Mouse (Mus musculus): ENCODE results near the gene Slit3.

Slit3 gene

GRCm38 (mm10) chr11:35286578-35287390 is 165.8 kb downstream of the Slit3 start:
- Histone ChIP-seq H3K36me3 (ENCODE audit: control insufficient read depth, insufficient read depth, low read length, poor library complexity, severe bottlenecking) (no peaks in the 10 kb centered on the region), H3K27me3 (ENCODE audit: control insufficient read depth, insufficient read depth, low read length, poor library complexity, severe bottlenecking) (no peaks in the 10 kb centered on the region)

DNA sequence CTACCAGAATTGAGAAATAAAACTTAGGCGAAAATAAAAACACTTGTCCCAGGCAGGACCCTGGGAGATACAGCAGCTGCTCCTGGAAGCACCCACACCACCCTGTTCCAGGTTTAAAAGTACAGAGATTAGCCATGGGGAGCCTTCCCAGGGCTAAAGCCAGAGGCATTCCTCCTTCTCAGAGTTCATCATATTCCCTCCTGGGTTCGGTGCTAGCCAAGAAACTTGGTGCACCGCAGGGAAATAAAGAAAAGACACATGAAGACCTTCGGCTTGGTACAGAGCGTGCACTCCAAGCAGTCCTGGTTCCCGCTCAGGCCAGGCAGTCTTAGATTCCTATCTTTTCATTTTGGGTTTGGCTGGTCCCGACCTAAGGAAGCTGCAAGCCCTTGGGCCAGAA is 167.0 kb downstream of the Slit3 start:
- DNase-seq (ENCODE audit: low read depth, low spot score): no peak
- no peaks in the 10 kb centered on the region for H3K27me3 ChIP-seq (ENCODE audit: control insufficient read depth, insufficient read depth, low read length, poor library complexity, severe bottlenecking)
- no peaks in the 10 kb centered on the region for H3K36me3 ChIP-seq (ENCODE audit: control insufficient read depth, insufficient read depth, low read length, poor library complexity, severe bottlenecking)

More at GRCm38 (mm10) chr11:35286578-35287390, 165.8 kb downstream of the Slit3 start:
- no peak for DNase-seq (ENCODE audit: low read depth, low spot score)

DNA sequence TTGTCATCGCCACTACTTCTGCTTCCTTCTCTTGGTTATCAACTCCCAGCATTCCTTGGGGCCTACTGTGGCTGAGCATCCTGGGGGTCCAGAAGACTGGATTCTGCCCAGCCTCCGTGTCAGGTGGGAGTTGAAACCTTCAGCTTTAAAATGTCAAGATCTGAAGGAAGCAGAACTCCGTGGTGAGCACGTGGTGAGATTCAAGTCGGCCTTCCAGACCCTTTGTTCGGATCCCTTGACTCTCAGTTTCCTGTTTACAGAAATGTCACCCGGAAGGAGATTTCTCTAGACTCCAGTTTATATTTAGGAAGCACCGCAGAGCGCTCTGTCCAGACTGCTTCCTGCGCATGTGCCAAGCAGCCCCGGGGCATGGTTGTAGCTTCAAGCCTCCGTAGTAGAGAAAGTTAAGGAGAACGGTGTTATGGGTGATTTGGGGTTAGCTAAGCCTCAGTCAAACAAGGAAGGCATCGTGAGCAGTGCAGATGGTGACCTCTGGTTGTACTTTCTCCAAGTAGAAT is 167.8 kb downstream of the Slit3 start:
- H3K27me3 ChIP-seq (ENCODE audit: control insufficient read depth, insufficient read depth, low read length, poor library complexity, severe bottlenecking): no peaks in the 10 kb centered on the region
- no peaks in the 10 kb centered on the region for H3K36me3 ChIP-seq (ENCODE audit: control insufficient read depth, insufficient read depth, low read length, poor library complexity, severe bottlenecking)
- no peak for DNase-seq (ENCODE audit: low read depth, low spot score)

- no peaks in the 10 kb centered on the region for H3K36me3 ChIP-seq (ENCODE audit: control insufficient read depth, insufficient read depth, low read length, poor library complexity, severe bottlenecking)
- no peak for DNase-seq (ENCODE audit: low read depth, low spot score)
- H3K27me3 ChIP-seq (ENCODE audit: control insufficient read depth, insufficient read depth, low read length, poor library complexity, severe bottlenecking): no peaks in the 10 kb centered on the region
Observed at GRCm38 (mm10) chr11:35292228-35292747, 171.3 kb downstream of the Slit3 start.

- H3K36me3 ChIP-seq (ENCODE audit: control insufficient read depth, insufficient read depth, low read length, poor library complexity, severe bottlenecking): no peaks in the 10 kb centered on the region
- H3K27me3 ChIP-seq (ENCODE audit: control insufficient read depth, insufficient read depth, low read length, poor library complexity, severe bottlenecking): no peaks in the 10 kb centered on the region
- no peak for DNase-seq (ENCODE audit: low read depth, low spot score)
Observed at GRCm38 (mm10) chr11:35293197-35293596, 172.2 kb downstream of the Slit3 start.

GRCm38 (mm10) chr11:35294670-35295069 is 173.6 kb downstream of the Slit3 start:
- Histone ChIP-seq H3K27me3 (ENCODE audit: control insufficient read depth, insufficient read depth, low read length, poor library complexity, severe bottlenecking) (no peaks in the 10 kb centered on the region), H3K36me3 (ENCODE audit: control insufficient read depth, insufficient read depth, low read length, poor library complexity, severe bottlenecking) (no peaks in the 10 kb centered on the region)
- DNase-seq (ENCODE audit: low read depth, low spot score): no peak

GRCm38 (mm10) chr11:35295162-35295799 is 174.3 kb downstream of the Slit3 start:
- H3K27me3 ChIP-seq (ENCODE audit: control insufficient read depth, insufficient read depth, low read length, poor library complexity, severe bottlenecking): no peaks in the 10 kb centered on the region
- no peaks in the 10 kb centered on the region for H3K36me3 ChIP-seq (ENCODE audit: control insufficient read depth, insufficient read depth, low read length, poor library complexity, severe bottlenecking)
- no peak for DNase-seq (ENCODE audit: low read depth, low spot score)

DNA sequence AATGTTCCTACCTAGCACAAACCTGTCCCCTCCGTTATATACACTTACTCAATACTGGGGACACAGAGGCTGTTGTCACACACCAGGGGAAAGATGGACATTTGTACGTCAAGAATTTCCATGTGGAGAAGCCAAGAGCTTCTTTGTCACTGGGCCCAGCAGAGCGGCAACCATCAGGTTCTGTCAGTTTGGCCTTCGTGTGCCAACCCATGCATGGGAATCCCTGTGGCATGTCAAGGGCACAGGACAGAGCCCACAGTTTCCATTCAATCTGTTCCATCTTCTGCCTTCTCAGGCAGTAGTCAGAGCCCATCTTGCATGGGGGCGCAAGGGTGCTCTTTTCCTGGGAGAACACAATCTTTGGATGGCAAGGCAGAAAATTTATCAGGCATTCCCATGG is 175.8 kb downstream of the Slit3 start:
- H3K27me3 ChIP-seq (ENCODE audit: control insufficient read depth, insufficient read depth, low read length, poor library complexity, severe bottlenecking): no peaks in the 10 kb centered on the region
- H3K36me3 ChIP-seq (ENCODE audit: control insufficient read depth, insufficient read depth, low read length, poor library complexity, severe bottlenecking): no peaks in the 10 kb centered on the region
- no peak for DNase-seq (ENCODE audit: low read depth, low spot score)

DNA sequence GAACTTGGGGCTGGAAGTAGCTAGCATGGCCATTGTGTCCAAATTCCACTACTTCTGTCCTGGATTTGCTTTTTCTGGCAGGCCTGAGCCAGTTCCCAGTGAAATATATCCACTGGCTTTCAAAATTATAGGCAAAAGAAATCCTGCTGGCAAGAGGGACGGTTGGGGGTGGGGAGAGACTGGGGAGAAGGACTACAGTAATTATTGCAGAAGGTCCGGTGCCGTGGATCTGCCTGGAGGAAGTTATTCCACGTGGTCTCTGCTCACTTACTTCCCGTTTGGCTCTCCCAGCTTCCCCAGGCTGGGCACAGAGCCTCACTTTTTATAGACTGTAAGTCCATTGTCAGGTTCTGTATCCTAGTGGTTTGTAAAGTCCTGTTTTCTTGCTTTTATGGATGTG is 176.3 kb downstream of the Slit3 start:
- DNase-seq (ENCODE audit: low read depth, low spot score): no peak
- Histone ChIP-seq H3K36me3 (ENCODE audit: control insufficient read depth, insufficient read depth, low read length, poor library complexity, severe bottlenecking) (no peaks in the 10 kb centered on the region), H3K27me3 (ENCODE audit: control insufficient read depth, insufficient read depth, low read length, poor library complexity, severe bottlenecking) (no peaks in the 10 kb centered on the region)

DNA sequence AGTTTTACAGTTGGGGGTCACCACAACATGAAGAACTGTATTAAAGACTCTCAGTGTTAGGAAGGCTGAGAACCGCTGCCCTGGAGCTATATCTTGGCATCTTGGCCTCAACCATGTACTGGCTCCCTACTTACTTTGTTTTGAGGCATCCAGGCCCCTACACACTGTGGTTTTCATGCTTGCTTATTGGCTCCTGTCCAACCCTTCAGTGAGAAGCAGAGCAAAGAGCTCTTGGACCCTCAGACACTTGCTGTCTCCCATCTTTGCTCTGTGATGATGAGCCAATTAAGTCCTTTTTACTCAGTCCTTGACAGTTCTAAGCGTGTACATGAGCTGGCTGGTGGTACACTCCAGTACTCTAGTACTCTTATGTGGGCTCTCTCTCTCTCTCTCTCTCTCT is 177.5 kb downstream of the Slit3 start:
- Histone ChIP-seq H3K36me3 (ENCODE audit: control insufficient read depth, insufficient read depth, low read length, poor library complexity, severe bottlenecking) (no peaks in the 10 kb centered on the region), H3K27me3 (ENCODE audit: control insufficient read depth, insufficient read depth, low read length, poor library complexity, severe bottlenecking) (no peaks in the 10 kb centered on the region)
- no peak for DNase-seq (ENCODE audit: low read depth, low spot score)

GRCm38 (mm10) chr11:35299857-35300375 is 178.9 kb downstream of the Slit3 start:
- no peak for DNase-seq (ENCODE audit: low read depth, low spot score)
- no peaks in the 10 kb centered on the region for H3K36me3 ChIP-seq (ENCODE audit: control insufficient read depth, insufficient read depth, low read length, poor library complexity, severe bottlenecking)
- no peaks in the 10 kb centered on the region for H3K27me3 ChIP-seq (ENCODE audit: control insufficient read depth, insufficient read depth, low read length, poor library complexity, severe bottlenecking)

GRCm38 (mm10) chr11:35302272-35302671 is 181.2 kb downstream of the Slit3 start:
- no peaks in the 10 kb centered on the region for H3K36me3 ChIP-seq (ENCODE audit: control insufficient read depth, insufficient read depth, low read length, poor library complexity, severe bottlenecking)
- no peak for DNase-seq (ENCODE audit: low read depth, low spot score)
- no peaks in the 10 kb centered on the region for H3K27me3 ChIP-seq (ENCODE audit: control insufficient read depth, insufficient read depth, low read length, poor library complexity, severe bottlenecking)

DNA sequence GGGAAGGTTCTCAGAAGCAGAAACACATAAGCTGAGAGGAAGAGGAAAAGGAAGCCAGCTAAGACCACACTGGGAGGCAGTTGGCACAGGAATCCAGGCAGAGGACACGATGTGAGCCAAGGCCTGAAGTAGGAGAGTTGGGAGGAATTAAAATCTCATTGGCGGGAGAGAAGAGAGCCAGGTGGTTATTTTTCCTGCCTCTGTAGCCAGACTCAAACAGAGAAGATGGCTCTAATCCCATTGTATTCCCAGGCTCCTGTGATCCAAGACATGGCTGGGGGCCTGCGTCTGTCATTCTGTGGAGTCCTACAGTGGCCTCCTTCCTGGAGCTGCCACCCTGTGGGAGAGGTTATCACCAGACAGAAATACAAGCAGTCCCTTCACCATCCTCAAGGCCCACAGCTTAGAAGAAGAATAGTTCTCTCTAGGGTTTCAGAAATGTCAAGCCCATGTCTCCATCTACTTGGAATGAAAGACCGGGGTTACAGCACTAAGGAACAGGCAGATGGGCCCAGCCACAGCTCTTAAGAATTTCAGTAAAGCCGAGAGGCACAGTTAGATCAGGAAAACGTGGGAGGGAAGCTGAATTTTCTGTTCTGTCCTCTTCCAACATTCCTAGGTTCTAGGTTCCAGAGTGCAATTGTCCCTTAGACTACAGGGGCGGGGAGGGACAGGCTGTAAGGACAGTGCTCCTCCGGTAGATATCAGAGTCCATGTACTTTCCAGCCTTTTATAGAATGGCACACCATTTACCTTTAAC is 183.4 kb downstream of the Slit3 start:
- no peaks in the 10 kb centered on the region for H3K27me3 ChIP-seq (ENCODE audit: control insufficient read depth, insufficient read depth, low read length, poor library complexity, severe bottlenecking)
- no peaks in the 10 kb centered on the region for H3K36me3 ChIP-seq (ENCODE audit: control insufficient read depth, insufficient read depth, low read length, poor library complexity, severe bottlenecking)
- no peak for DNase-seq (ENCODE audit: low read depth, low spot score)

GRCm38 (mm10) chr11:35305111-35305510 is 184.1 kb downstream of the Slit3 start:
- no peaks in the 10 kb centered on the region for H3K27me3 ChIP-seq (ENCODE audit: control insufficient read depth, insufficient read depth, low read length, poor library complexity, severe bottlenecking)
- DNase-seq (ENCODE audit: low read depth, low spot score): no peak
- no peaks in the 10 kb centered on the region for H3K36me3 ChIP-seq (ENCODE audit: control insufficient read depth, insufficient read depth, low read length, poor library complexity, severe bottlenecking)

Data from splenic B cell, adult 2 months (primary cell).